ENCODE assay signal across 21 mouse cellular contexts in the genomic region with DNA sequence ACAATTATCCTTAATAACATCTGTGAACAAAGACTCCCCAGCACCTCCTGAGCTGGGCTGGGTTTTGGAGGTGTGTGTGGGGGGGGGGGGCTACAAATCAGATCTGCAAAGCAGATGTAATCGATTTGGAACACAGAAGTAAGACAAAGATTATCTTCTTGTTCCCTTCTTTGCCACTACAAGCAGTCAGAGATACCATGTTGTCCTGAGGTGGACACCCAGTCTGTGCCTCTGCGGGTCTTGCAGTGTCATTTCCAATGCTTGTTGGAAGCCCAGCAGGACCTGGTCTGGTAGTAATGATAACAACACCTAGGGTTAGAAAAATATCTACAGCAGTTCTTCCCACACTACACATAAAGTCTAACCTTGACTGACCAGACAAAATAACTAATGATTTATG.
DNase-seq lines count a peak whose midpoint lies in the region; ATAC-seq and TF ChIP-seq lines count a peak whose summit lies in the region.
"Had no signal": no experiment of that assay in that cellular context is flagged by ENCODE, and none has a peak within 500 bp of the region (broad histone marks: within the 10 kb centered on the region; RNA-seq: fewer than 3 reads in every experiment).

No protein-coding gene starts in this region.

- peak; percentile 23 for DNase-seq in liver, embryonic 13.5 days
- no peak for DNase-seq in liver
- DNase-seq in midbrain, embryonic 11.5 days (ENCODE audit: low spot score, missing footprints): peak; percentile 62
- peak; percentile 34 for DNase-seq in G1E (ENCODE audit: low spot score)
- DNase-seq in left cerebral cortex, adult 11 months (ENCODE audit: low spot score): no peak
- DNase-seq: adrenal gland, adult 2 months; adrenal gland, adult 8-10 months; adrenal gland, postnatal 10 days; adrenal gland, postnatal 14 days; adrenal gland, postnatal 25 days; adrenal gland, postnatal 36 days; B cell, adult 2 months; cerebellum, adult 11 months; cerebellum, adult 11-12 months; cerebellum, adult 18-20 months; cerebellum, adult 2 months had no signal

- no peak for ATAC-seq in liver, embryonic 13.5 days (ENCODE audit: low read depth)
- no peak for ATAC-seq in midbrain, embryonic 11.5 days (ENCODE audit: low FRiP score)
- no peak for ATAC-seq in midbrain, embryonic 13.5 days
- peak; percentile 95 for ATAC-seq in G1E (ENCODE audit: extremely low read depth, insufficient number of reproducible peaks, low FRiP score, poor library complexity, severe bottlenecking)
- ATAC-seq: activated CD4-positive, CD25-positive, alpha-beta regulatory T cell, adult 4 months; CD4-positive, CD25-positive, alpha-beta regulatory T cell, adult 4 months; Patski had no signal

- no peaks in the 10 kb centered on the region for H3K27me3 ChIP-seq in liver, embryonic 13.5 days
- no peaks in the 10 kb centered on the region for H3K27me3 ChIP-seq in midbrain, embryonic 11.5 days (ENCODE audit: control insufficient read depth, insufficient read depth, low read length)
- H3K27me3 ChIP-seq in midbrain, embryonic 13.5 days: no peaks in the 10 kb centered on the region
- no peaks in the 10 kb centered on the region for H3K27me3 ChIP-seq in G1E (ENCODE audit: insufficient read depth, low read length)
- H3K27me3 ChIP-seq: CH12.LX, Patski had no signal

- H3K36me3 ChIP-seq in liver, embryonic 13.5 days: no peaks in the 10 kb centered on the region
- H3K36me3 ChIP-seq in midbrain, embryonic 11.5 days (ENCODE audit: control insufficient read depth, insufficient read depth, low read length): no peaks in the 10 kb centered on the region
- no peaks in the 10 kb centered on the region for H3K36me3 ChIP-seq in midbrain, embryonic 13.5 days
- peaks cover 29% of the 10 kb centered on the region for H3K36me3 ChIP-seq in G1E (replicated peaks)

- 55% methylated on average over 2 of the region's 2 CpGs for WGBS in liver, embryonic 13.5 days (ENCODE audit: insufficient replicate concordance)
- 84% methylated on average over 2 of the region's 2 CpGs for WGBS in midbrain, embryonic 11.5 days
- WGBS in midbrain, embryonic 13.5 days: 92% methylated on average over 2 of the region's 2 CpGs

- no peak overlapping the region for H3K9ac ChIP-seq in liver, embryonic 13.5 days
- H3K9ac ChIP-seq in midbrain, embryonic 11.5 days (ENCODE audit: low read length): no peak overlapping the region
- H3K9ac ChIP-seq in midbrain, embryonic 13.5 days (replicated peaks): no peak overlapping the region

- no peak for TF ChIP-seq CTCF in G1E (IDR thresholded peaks at IDR 0.05; ENCODE audit: low read depth, low read length)

- no peaks in the 10 kb centered on the region for H3K4me1 ChIP-seq in liver, embryonic 13.5 days (replicated peaks)
- no peaks in the 10 kb centered on the region for H3K4me1 ChIP-seq in midbrain, embryonic 11.5 days (ENCODE audit: control insufficient read depth, insufficient read depth, low read length)
- 0 out of 2 replicates have a peak, but pooled peaks cover 4% of the 10 kb centered on the region for H3K4me1 ChIP-seq in midbrain, embryonic 13.5 days (replicated peaks)
- H3K4me1 ChIP-seq in G1E (ENCODE audit: insufficient read depth, low read depth, low read length): peaks cover 29% of the 10 kb centered on the region

- no peaks in the 10 kb centered on the region for H3K9me3 ChIP-seq in liver, embryonic 13.5 days (replicated peaks)
- H3K9me3 ChIP-seq in midbrain, embryonic 11.5 days (ENCODE audit: control insufficient read depth, low read length): no peaks in the 10 kb centered on the region
- no peaks in the 10 kb centered on the region for H3K9me3 ChIP-seq in midbrain, embryonic 13.5 days
- no peaks in the 10 kb centered on the region for H3K9me3 ChIP-seq in G1E (replicated peaks)

- H3K4me2 ChIP-seq in liver, embryonic 13.5 days: no peak overlapping the region
- H3K4me2 ChIP-seq in midbrain, embryonic 11.5 days: no peak overlapping the region
- no peak overlapping the region for H3K4me2 ChIP-seq in midbrain, embryonic 13.5 days (replicated peaks)

- H3K4me3 ChIP-seq in liver, embryonic 13.5 days (replicated peaks): no peak overlapping the region
- no peak overlapping the region for H3K4me3 ChIP-seq in midbrain, embryonic 11.5 days (ENCODE audit: low read depth, low read length)
- no peak overlapping the region for H3K4me3 ChIP-seq in midbrain, embryonic 13.5 days (replicated peaks)
- no peak overlapping the region for H3K4me3 ChIP-seq in G1E (ENCODE audit: low read depth, low read length)

- H3K27ac ChIP-seq in liver, embryonic 13.5 days: no peak overlapping the region
- H3K27ac ChIP-seq in midbrain, embryonic 11.5 days (ENCODE audit: low read depth, low read length): no peak overlapping the region
- no peak overlapping the region for H3K27ac ChIP-seq in midbrain, embryonic 13.5 days

Comparison
In these comparisons a context has a peak if more than half of its experiments do, and no peak if none do; other contexts are left out.
1. DNase-seq: peak in liver, embryonic 13.5 days (single experiment), midbrain, embryonic 11.5 days (single experiment) and G1E (single experiment); none in liver (single experiment) and left cerebral cortex, adult 11 months (single experiment).